Mouse (Mus musculus): ENCODE measurements at regions not wholly inside any gene's neighbourhood (a gene's known extent, or its start where the extent isn't known, plus 50 kb on each side); places are given as distances from the start of the nearest gene placed in this dataset.
A peak's percentile ranks its signal among the peaks of the same experiment; 100 is the strongest.

DNA sequence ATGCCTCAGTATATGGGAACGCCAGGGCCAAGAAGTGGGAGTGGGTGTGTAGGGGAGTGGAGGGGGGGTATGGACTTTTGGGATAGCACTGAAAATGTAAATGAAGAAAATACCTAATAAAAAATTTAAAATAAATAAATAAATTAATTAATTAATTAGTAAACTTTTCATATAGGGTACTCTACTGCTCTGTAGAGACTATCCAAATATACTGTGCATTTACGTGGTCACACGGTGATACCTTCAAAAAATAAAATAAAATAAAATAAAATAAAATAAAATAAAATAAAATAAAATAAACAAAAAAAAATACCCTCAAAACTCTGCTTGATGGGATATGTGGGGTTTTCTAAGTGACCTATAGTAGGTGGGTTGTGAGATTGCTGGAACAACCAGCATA, 479.2 kb upstream of the Atp2b1 start:
- DNase-seq (ENCODE audit: low spot score in 2 of 2) = no peak
- TF ChIP-seq CTCF (conservative IDR thresholded peaks at IDR 0.05) = no peak
- Histone ChIP-seq H3K27ac (no peak overlapping the region), H3K4me3 (no peak overlapping the region)

DNA sequence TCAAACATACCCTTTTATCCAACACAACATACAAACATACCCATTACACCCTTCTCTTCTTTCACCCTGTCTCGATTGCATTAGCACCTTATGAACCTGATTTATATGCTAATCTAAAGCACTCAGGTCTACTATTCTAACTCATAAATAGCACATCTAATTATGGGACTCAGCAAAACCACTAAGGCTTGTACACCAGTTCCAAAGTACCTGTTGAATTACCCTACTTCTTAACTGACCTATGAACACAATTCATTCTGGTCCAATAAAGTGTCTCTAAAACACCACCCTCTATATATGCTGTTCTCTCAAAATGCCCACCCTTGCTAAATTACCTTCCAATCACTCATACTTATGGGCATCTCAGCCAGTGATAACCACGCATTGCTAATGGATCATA, 452.7 kb upstream of the Atp2b1 start:
- DNase-seq (ENCODE audit: low spot score in 2 of 2) = no peak
- Histone ChIP-seq H3K4me3 (no peak overlapping the region), H3K27ac (no peak overlapping the region)
- no peak for TF ChIP-seq CTCF (conservative IDR thresholded peaks at IDR 0.05)

DNA sequence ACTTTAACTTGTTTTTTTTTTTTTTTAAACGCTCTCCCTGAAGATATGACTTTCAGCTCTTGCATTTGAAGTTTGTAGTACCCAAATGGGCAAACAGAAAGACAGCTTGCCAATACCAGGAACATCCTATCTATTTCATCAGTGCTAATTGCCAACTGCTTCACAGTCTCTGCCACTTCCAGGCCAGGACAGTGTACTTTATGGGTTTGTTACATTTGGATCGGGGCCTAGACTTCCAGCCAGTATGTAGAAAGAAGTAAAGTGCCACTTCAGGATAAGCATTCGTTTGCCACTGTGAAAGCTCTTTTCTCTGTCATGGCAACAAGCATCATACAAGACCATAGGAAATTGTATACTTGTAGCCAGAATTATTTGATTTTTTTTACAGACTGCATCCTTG, 439.6 kb upstream of the Atp2b1 start:
- no peak for DNase-seq (ENCODE audit: low spot score in 2 of 2)
- Histone ChIP-seq H3K27ac (no peak overlapping the region), H3K4me3 (no peak overlapping the region)
- TF ChIP-seq CTCF (conservative IDR thresholded peaks at IDR 0.05) = no peak

GRCm38 (mm10) chr10:98485751-98486681, 428.2 kb upstream of the Atp2b1 start:
- Histone ChIP-seq H3K4me3 (peak overlapping the region; percentile 19; the same call in 1 of the 2 replicates), H3K27ac (peak overlapping the region; percentile 94)
- no peak for TF ChIP-seq CTCF (conservative IDR thresholded peaks at IDR 0.05)
- peak; percentile 85 to 90 for DNase-seq (ENCODE audit: low spot score in 2 of 2)

DNA sequence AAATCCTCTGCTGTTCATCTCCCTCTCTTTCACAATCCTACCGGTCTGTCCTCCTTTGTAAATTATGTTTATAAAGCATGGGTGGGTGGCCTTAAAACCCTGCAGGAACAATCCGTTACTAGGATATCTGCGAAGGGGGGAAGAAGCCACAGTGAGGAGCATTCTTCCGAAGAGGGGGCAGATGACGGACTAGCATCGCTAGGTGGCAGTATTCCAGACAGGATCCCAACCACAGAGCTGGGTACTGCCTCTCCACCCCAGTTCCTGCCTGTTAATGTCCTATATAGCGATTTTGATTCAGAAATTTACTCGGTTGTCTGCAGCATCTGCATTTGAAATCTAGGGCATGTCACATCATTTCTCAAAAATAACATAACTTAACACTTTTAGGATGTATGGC, 419.9 kb upstream of the Atp2b1 start:
- H3K4me3 ChIP-seq = no peak overlapping the region
- peak overlapping the region; percentile 9; the same call in 1 of the 2 replicates for H3K27ac ChIP-seq
- TF ChIP-seq CTCF (conservative IDR thresholded peaks at IDR 0.05) = peak; percentile 86
- DNase-seq (ENCODE audit: low spot score in 2 of 2) = peak; percentile 63 to 72

DNA sequence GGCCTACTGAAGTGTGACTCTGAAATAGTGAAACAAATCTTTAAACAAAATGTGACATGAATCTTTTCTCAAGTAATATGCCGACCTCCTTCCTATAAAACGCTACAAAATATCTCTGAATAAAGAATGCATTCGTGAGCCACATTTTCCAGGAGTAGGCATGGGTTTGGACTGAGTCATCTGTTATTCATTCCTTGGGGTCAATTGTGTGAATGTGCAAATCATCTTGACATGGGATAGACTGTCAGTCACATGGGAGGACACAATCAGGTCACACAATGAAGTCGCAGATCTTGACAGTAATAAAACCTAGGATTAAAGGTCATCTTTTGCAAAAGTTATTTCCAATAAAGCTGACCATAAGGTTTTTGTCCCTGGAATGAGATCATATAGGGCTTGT, 418.0 kb upstream of the Atp2b1 start:
- no peak for DNase-seq (ENCODE audit: low spot score in 2 of 2)
- Histone ChIP-seq H3K4me3 (no peak overlapping the region), H3K27ac (no peak overlapping the region)
- TF ChIP-seq CTCF (conservative IDR thresholded peaks at IDR 0.05) = no peak

DNA sequence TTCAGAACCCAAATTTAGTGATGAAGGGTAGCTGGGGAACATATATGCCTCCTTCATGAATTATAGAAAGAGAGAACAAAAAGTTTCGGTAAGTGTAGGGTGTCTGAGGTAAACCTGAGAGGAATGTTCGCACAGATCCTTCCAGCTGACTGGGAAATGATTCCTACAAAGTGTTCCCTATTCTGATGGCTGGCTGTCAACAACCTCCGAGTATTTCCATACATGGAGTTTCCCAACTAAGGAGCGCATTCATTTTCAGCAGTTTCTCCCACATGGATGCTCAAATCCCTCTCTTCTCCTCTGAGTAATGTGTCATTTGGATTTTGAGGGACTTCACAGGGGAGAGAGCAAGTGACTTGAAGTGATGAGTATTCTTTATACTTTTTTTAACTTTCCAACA, 413.9 kb upstream of the Atp2b1 start:
- Histone ChIP-seq H3K27ac (no peak overlapping the region), H3K4me3 (no peak overlapping the region)
- no peak for DNase-seq (ENCODE audit: low spot score in 2 of 2)
- TF ChIP-seq CTCF (conservative IDR thresholded peaks at IDR 0.05) = no peak

GRCm38 (mm10) chr10:98501566-98501965, 412.6 kb upstream of the Atp2b1 start:
- no peak overlapping the region for H3K4me3 ChIP-seq
- no peak for TF ChIP-seq CTCF (conservative IDR thresholded peaks at IDR 0.05)
- no peak for DNase-seq (ENCODE audit: low spot score in 2 of 2)
- H3K27ac ChIP-seq = no peak overlapping the region

- TF ChIP-seq CTCF (conservative IDR thresholded peaks at IDR 0.05) = no peak
- DNase-seq (ENCODE audit: low spot score in 2 of 2) = no peak
- H3K27ac ChIP-seq = no peak overlapping the region
- H3K4me3 ChIP-seq = no peak overlapping the region
Observed at GRCm38 (mm10) chr10:98504524-98504923, 409.7 kb upstream of the Atp2b1 start.

- Histone ChIP-seq H3K4me3 (no peak overlapping the region), H3K27ac (no peak overlapping the region)
- TF ChIP-seq CTCF (conservative IDR thresholded peaks at IDR 0.05) = no peak
- no peak for DNase-seq (ENCODE audit: low spot score in 2 of 2)
Observed at GRCm38 (mm10) chr10:98508515-98509143, 405.6 kb upstream of the Atp2b1 start.

GRCm38 (mm10) chr10:98514836-98515235, 399.4 kb upstream of the Atp2b1 start:
- no peak for DNase-seq (ENCODE audit: low spot score in 2 of 2)
- no peak overlapping the region for H3K4me3 ChIP-seq
- peak overlapping the region; percentile 57 for H3K27ac ChIP-seq
- TF ChIP-seq CTCF (conservative IDR thresholded peaks at IDR 0.05) = no peak

GRCm38 (mm10) chr10:98517609-98518008, 396.6 kb upstream of the Atp2b1 start:
- Histone ChIP-seq H3K27ac (peak overlapping the region; percentile 62), H3K4me3 (no peak overlapping the region)
- no peak for TF ChIP-seq CTCF (conservative IDR thresholded peaks at IDR 0.05)
- DNase-seq (ENCODE audit: low spot score in 2 of 2) = no peak

- no peak for DNase-seq (ENCODE audit: low spot score in 2 of 2)
- H3K27ac ChIP-seq = no peak overlapping the region
- no peak for TF ChIP-seq CTCF (conservative IDR thresholded peaks at IDR 0.05)
- H3K4me3 ChIP-seq = no peak overlapping the region
Observed at GRCm38 (mm10) chr10:98529565-98529964, 384.6 kb upstream of the Atp2b1 start.

- TF ChIP-seq CTCF (conservative IDR thresholded peaks at IDR 0.05) = no peak
- Histone ChIP-seq H3K27ac (no peak overlapping the region), H3K4me3 (no peak overlapping the region)
- no peak for DNase-seq (ENCODE audit: low spot score in 2 of 2)
Observed at GRCm38 (mm10) chr10:98531425-98531824, 382.8 kb upstream of the Atp2b1 start.
